Mouse (Mus musculus): ENCODE measurements around the gene Pkdrej. TPM values are rescaled to one million over a fixed set of nuclear protein-coding genes. Genes with fewer than 3 reads are reported as not detected.

The Pkdrej gene
- polyA plus RNA-seq, 1 experiment = 0.05 TPM

GRCm38 (mm10) chr15:85841796-85842360 lies 20.3 kb upstream of the Pkdrej start:
- Histone ChIP-seq H3K4me1 (ENCODE audit: control insufficient read depth, insufficient read depth, low read length) (no peaks in the 10 kb centered on the region; the same call in 1 of the 2 replicates), H3K36me3 (ENCODE audit: control insufficient read depth, insufficient read depth, low read length) (no peaks in the 10 kb centered on the region), H3K27ac (ENCODE audit: insufficient read depth, low read depth, low read length) (no peak overlapping the region), H3K27me3 (replicated peaks; ENCODE audit: control insufficient read depth, insufficient read depth, low read length) (no peaks in the 10 kb centered on the region), H3K4me3 (ENCODE audit: insufficient read depth, low read depth, low read length) (no peak overlapping the region)
- WGBS = 68% methylated on average over 5 of the region's 5 CpGs
- no peak for TF ChIP-seq POLR2A (IDR thresholded peaks at IDR 0.05; ENCODE audit: low read depth, low read length)
- no peak for TF ChIP-seq CTCF (conservative IDR thresholded peaks at IDR 0.05; ENCODE audit: insufficient read depth, insufficient read length, low read depth, low read length)
- peak; percentile 74 for DNase-seq

GRCm38 (mm10) chr15:85840983-85841382 lies 19.4 kb upstream of the Pkdrej start:
- H3K4me3 ChIP-seq (ENCODE audit: insufficient read depth, low read depth, low read length) = no peak overlapping the region
- 40% methylated on average over 6 of the region's 6 CpGs for WGBS
- no peaks in the 10 kb centered on the region for H3K36me3 ChIP-seq (ENCODE audit: control insufficient read depth, insufficient read depth, low read length)

GRCm38 (mm10) chr15:85836887-85837286 lies 15.4 kb upstream of the Pkdrej start:
- TF ChIP-seq CTCF (conservative IDR thresholded peaks at IDR 0.05; ENCODE audit: insufficient read depth, insufficient read length, low read depth, low read length) (no peak), POLR2A (IDR thresholded peaks at IDR 0.05; ENCODE audit: low read depth, low read length) (no peak)
- 89% methylated on average over 5 of the region's 5 CpGs for WGBS
- Histone ChIP-seq H3K4me3 (ENCODE audit: insufficient read depth, low read depth, low read length) (no peak overlapping the region), H3K27ac (ENCODE audit: insufficient read depth, low read depth, low read length) (no peak overlapping the region), H3K4me1 (ENCODE audit: control insufficient read depth, insufficient read depth, low read length) (no peaks in the 10 kb centered on the region; the same call in 1 of the 2 replicates), H3K36me3 (ENCODE audit: control insufficient read depth, insufficient read depth, low read length) (no peaks in the 10 kb centered on the region), H3K27me3 (replicated peaks; ENCODE audit: control insufficient read depth, insufficient read depth, low read length) (no peaks in the 10 kb centered on the region)
- DNase-seq = no peak

More at GRCm38 (mm10) chr15:85840983-85841382, 19.4 kb upstream of the Pkdrej start:
- Histone ChIP-seq H3K27me3 (replicated peaks; ENCODE audit: control insufficient read depth, insufficient read depth, low read length) (no peaks in the 10 kb centered on the region), H3K27ac (ENCODE audit: insufficient read depth, low read depth, low read length) (no peak overlapping the region), H3K4me1 (ENCODE audit: control insufficient read depth, insufficient read depth, low read length) (no peaks in the 10 kb centered on the region; the same call in 1 of the 2 replicates)
- peak; percentile 15 for DNase-seq
- TF ChIP-seq POLR2A (IDR thresholded peaks at IDR 0.05; ENCODE audit: low read depth, low read length) (no peak), CTCF (conservative IDR thresholded peaks at IDR 0.05; ENCODE audit: insufficient read depth, insufficient read length, low read depth, low read length) (peak; percentile 62)

GRCm38 (mm10) chr15:85835335-85835734 lies 13.8 kb upstream of the Pkdrej start:
- Histone ChIP-seq H3K36me3 (ENCODE audit: control insufficient read depth, insufficient read depth, low read length) (no peaks in the 10 kb centered on the region), H3K4me1 (ENCODE audit: control insufficient read depth, insufficient read depth, low read length) (no peaks in the 10 kb centered on the region; the same call in 1 of the 2 replicates), H3K4me3 (ENCODE audit: insufficient read depth, low read depth, low read length) (no peak overlapping the region), H3K27ac (ENCODE audit: insufficient read depth, low read depth, low read length) (no peak overlapping the region), H3K27me3 (replicated peaks; ENCODE audit: control insufficient read depth, insufficient read depth, low read length) (no peaks in the 10 kb centered on the region)
- TF ChIP-seq CTCF (conservative IDR thresholded peaks at IDR 0.05; ENCODE audit: insufficient read depth, insufficient read length, low read depth, low read length) = peak; percentile 39; the same call in 1 of the 2 replicates
- TF ChIP-seq POLR2A (IDR thresholded peaks at IDR 0.05; ENCODE audit: low read depth, low read length) = no peak
- 58% methylated on average over 3 of the region's 3 CpGs for WGBS
- DNase-seq = peak; percentile 25

- peak overlapping the region; percentile 84 for H3K27ac ChIP-seq (ENCODE audit: insufficient read depth, low read depth, low read length)
- no peaks in the 10 kb centered on the region for H3K36me3 ChIP-seq (ENCODE audit: control insufficient read depth, insufficient read depth, low read length)
- H3K4me3 ChIP-seq (ENCODE audit: insufficient read depth, low read depth, low read length) = peak overlapping the region; percentile 76
- DNase-seq = peak; percentile 14
- TF ChIP-seq POLR2A (IDR thresholded peaks at IDR 0.05; ENCODE audit: low read depth, low read length) (no peak), CTCF (conservative IDR thresholded peaks at IDR 0.05; ENCODE audit: insufficient read depth, insufficient read length, low read depth, low read length) (no peak)
- H3K4me1 ChIP-seq (ENCODE audit: control insufficient read depth, insufficient read depth, low read length) = no peaks in the 10 kb centered on the region
- WGBS = 33% methylated on average over 8 of the region's 8 CpGs
- H3K27me3 ChIP-seq (replicated peaks; ENCODE audit: control insufficient read depth, insufficient read depth, low read length) = no peaks in the 10 kb centered on the region
Measured at GRCm38 (mm10) chr15:85832599-85832998, 11.1 kb upstream of the Pkdrej start.

- Histone ChIP-seq H3K4me3 (ENCODE audit: insufficient read depth, low read depth, low read length) (peak within 1 kb of the TSS; percentile 76), H3K4me1 (ENCODE audit: control insufficient read depth, insufficient read depth, low read length) (no peaks in the 10 kb centered on the region), H3K27ac (ENCODE audit: insufficient read depth, low read depth, low read length) (peak within 1 kb of the TSS; percentile 84), H3K36me3 (ENCODE audit: control insufficient read depth, insufficient read depth, low read length) (no peaks in the 10 kb centered on the region), H3K27me3 (replicated peaks; ENCODE audit: control insufficient read depth, insufficient read depth, low read length) (no peaks in the 10 kb centered on the region)
- TF ChIP-seq POLR2A (IDR thresholded peaks at IDR 0.05; ENCODE audit: low read depth, low read length) = peak; percentile 55
- no peak for TF ChIP-seq CTCF (conservative IDR thresholded peaks at IDR 0.05; ENCODE audit: insufficient read depth, insufficient read length, low read depth, low read length)
- 1% methylated on average over 27 of the region's 27 CpGs for WGBS
- DNase-seq = peak; percentile 95
Measured at GRCm38 (mm10) chr15:85831954-85832590, 10.5 kb upstream of the Pkdrej start, which contains the start of gene Ttc38. Ttc38 (plus strand) TSS chr15:85832306.

GRCm38 (mm10) chr15:85829470-85829869 lies 7.9 kb upstream of the Pkdrej start:
- Histone ChIP-seq H3K27ac (ENCODE audit: insufficient read depth, low read depth, low read length) (no peak overlapping the region), H3K4me3 (ENCODE audit: insufficient read depth, low read depth, low read length) (no peak overlapping the region), H3K36me3 (ENCODE audit: control insufficient read depth, insufficient read depth, low read length) (no peaks in the 10 kb centered on the region), H3K4me1 (ENCODE audit: control insufficient read depth, insufficient read depth, low read length) (no peaks in the 10 kb centered on the region), H3K27me3 (replicated peaks; ENCODE audit: control insufficient read depth, insufficient read depth, low read length) (no peaks in the 10 kb centered on the region)
- TF ChIP-seq CTCF (conservative IDR thresholded peaks at IDR 0.05; ENCODE audit: insufficient read depth, insufficient read length, low read depth, low read length) = no peak
- TF ChIP-seq POLR2A (IDR thresholded peaks at IDR 0.05; ENCODE audit: low read depth, low read length) = no peak
- WGBS = 76% methylated on average over 5 of the region's 5 CpGs
- no peak for DNase-seq
